Mouse (Mus musculus) naive thymus-derived CD4-positive, alpha-beta T cell, adult 2 months (primary cell): ENCODE measurements around the gene Zfp64.

Experiments
- DNase-seq: peaks from one replicate; pipeline ENCODE4 v3.0.0-alpha.2; 2011; ENCODE audit warnings: low read depth

The Zfp64 gene

GRCm38 (mm10) chr2:168848553-168848952 lies 106.8 kb downstream of the Zfp64 start:
- no peak for DNase-seq

- no peak for DNase-seq
Observed at GRCm38 (mm10) chr2:168846180-168846720, 109.1 kb downstream of the Zfp64 start.
